Mouse (Mus musculus) testis, postnatal 10 days (tissue): Measurements from ENCODE around the gene Tmem81.
"Not testable (repeated sequence)": the region's sequence is repeated elsewhere in the genome, so short reads cannot be mapped to it uniquely, and the experiment has no call there.

Experiments used
- DNase-seq: peaks from one replicate; pipeline ENCODE4 v3.0.0; 2021; ENCODE audit warnings: low spot score

The Tmem81 gene

DNA sequence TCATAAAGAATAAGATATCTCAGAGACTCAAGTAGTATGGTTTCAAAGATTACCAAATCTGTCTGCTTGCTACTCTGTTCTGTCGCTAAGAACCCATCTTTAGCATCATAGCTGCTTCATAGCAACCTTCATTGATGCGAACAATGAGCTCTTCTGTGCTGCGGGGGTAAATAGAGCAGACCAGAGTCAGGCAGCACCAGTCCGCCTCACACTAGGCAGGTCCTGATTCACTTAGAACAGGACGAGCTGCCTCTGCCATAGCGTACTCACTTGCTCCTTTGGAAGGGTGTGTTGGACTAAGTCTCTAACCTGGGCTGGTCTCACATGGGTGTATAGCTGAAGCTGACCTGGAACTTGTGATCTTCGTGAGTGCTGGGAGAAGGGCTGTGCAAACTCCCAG, at the start of gene Tmem81:
Gene Tmem81, plus strand, starts transcription at position 173 of the 400 bp plus-strand sequence.
- DNase-seq, result no peak

DNA sequence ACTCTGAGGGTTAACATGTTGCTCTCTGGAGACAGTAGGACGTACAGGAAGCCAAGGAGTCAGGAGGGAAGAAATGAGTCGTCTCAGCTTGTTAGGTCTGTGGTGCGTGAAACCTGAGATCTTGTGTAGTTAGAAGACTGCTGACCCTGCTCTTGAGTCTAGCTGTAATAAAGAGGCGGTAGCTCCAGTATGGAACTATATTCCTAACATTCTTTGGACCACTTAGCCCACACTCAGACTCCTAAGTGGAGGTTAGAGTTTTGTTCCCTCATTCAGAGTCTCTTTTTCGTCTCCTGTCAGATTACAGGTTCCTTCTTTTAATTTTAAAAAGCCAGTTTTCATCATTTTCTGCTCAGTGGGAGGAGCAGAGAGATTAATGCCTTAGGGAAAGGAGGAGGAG, 41.4 kb upstream of the Tmem81 start:
- DNase-seq, result no peak

DNA sequence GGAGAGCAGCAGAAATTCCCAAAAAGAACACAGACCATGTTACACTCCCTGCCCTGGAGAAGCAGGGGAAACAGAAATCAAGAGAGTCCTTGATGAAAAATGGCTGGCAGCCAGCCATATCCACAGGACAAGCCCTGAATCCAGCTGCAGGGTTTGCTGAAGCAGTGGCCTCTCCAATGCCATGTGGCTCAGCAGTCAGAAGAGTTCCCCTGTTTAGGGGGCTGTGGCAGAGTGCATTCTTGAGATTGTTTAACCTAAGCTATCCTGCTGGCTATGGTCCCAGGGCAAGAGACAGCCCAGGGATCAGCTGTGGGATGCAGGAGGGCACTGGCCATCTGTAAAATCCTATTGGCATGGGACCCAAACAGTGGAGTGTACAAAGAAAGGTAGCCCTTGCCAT, 37.1 kb upstream of the Tmem81 start:
- DNase-seq, result peak; percentile 61

DNA sequence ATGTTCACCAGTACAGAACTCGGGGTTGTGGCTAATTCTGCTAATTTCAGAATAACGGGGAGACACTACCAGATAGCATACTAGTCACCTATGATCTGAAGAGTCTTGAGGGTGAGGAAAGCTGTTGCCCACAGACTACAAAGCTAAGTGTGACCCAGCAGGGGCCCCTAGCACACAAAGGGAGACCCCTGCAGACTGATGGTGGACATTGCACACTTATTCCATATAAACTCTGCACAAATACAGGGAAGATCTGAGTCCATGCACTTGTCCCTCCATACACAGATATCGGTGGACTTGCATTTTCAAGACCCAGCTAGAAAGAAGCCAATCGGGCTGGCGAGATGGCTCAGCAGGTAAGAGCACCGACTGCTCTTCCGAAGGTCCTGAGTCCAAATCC, 36.5 kb upstream of the Tmem81 start:
- DNase-seq, result no peak

DNA sequence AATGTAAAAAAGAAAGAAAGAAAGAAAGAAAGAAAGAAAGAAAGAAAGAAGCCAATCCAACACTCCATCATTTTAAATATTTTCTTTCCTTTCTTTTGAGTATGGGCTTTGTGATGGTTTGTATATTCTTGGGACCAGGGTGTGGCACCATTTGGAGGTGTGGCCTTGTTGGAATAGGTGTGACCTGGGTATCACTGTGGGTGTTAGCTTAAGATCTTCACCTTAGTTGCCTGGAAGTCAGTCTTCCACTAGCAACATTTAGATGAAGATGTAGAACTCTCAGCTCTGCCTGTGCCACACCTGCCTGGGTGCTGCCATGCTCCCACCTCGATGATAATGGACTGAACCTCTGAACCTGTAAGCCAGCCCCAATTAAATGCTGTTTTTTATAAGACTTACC, 36.0 kb upstream of the Tmem81 start:
- DNase-seq, result not testable (repeated sequence)

DNA sequence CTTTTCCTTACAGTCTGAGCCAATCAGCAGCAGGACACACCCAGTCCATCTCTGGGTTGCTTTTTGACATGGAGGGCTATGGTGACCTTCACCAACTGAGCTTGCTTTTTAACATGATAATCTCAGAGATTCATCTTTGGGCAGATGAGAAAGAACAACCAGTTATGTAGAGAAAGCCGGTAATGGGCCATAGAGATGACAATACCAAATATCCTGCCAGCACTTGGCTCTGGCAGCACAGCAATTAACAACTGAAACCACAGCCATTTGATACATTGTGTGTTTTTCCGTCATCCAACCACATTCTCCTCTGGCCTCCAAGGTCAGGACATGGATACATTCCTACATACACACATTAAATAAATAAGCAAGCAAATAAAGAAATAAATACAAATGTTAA, 35.0 kb upstream of the Tmem81 start:
- DNase-seq, result no peak

- DNase-seq, result no peak
These were observed 34.5 kb upstream of the Tmem81 start for GRCm38 (mm10) chr1:132471499-132471898.

DNA sequence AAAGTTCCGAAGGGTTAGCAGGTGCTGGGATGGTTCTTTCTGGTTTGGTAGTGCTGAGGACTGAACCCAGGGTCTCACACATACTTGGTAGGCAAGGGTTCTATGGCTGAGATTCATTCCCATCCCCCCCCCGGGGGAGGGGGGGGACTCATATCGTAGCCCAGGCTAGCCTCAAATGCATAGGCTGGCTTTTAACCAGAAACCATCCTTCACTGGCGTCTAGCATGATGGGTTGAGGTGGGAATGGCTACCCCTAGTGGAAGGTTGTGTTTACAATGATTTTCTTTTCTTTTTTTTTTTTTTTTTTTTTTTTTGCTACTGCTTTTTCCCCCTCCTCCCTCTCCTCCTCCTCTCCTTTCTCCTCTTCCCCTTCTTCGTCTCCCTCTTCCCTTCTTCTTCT, 33.5 kb upstream of the Tmem81 start:
- no peak for DNase-seq

- DNase-seq, result no peak
These were observed 31.5 kb upstream of the Tmem81 start for GRCm38 (mm10) chr1:132474496-132474895.

DNA sequence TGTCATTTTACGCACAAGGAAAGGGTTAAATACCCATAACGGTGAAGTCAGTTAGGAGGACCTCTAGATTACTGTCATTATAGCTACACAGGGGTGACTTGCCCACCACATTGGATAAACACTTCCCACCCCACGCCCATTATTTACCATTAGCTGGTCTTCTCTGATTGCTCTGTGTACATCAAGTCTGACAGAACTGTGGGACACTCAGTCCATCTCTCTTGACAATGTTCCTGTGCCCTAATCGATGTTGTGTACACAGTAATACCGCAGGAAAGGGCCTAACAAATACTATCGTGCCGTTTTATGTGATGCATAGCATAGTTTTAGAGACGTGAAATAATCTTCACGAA, 29.5 kb upstream of the Tmem81 start:
- no peak for DNase-seq

DNA sequence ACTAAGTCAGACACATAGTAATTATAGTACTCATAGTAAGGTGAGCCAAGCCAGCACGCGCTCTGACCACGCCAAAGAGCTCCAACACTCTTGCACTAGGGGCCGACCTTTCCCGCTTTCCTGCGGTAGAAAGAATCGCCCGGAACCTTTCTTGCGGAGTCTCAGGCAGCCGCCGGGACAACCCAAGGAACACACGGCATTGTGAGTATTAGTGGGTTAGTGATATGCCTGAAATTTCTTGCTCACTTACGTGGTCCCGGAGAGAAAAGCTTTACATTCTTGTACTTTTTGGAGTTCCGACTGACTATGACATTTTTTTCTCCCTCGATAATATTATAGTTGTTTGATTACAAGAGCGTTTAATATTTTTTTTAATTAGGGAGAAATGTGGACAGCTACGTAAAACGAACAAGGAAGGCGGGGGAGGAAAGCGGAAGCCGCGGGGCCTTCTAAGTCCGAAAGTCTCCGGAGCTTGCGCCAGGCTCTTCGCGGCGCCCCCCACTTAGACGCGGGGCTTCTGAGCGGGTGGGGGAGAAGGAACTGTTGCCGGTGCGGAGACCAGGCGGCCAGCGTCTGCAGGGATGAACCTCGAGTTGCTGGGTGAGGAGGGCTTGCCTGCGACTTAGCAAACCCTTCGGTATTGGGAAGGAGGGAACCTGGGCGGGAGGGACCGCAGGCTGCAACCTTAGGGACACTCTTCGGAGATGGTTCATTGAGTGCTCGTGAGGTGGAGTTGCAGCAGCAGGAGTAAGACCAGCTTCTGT, 28.9 kb upstream of the Tmem81 start, which contains the start of gene Rbbp5:
Gene Rbbp5, plus strand, starts transcription at position 438 of the 764 bp plus-strand sequence.
- DNase-seq, result peak; percentile 91

DNA sequence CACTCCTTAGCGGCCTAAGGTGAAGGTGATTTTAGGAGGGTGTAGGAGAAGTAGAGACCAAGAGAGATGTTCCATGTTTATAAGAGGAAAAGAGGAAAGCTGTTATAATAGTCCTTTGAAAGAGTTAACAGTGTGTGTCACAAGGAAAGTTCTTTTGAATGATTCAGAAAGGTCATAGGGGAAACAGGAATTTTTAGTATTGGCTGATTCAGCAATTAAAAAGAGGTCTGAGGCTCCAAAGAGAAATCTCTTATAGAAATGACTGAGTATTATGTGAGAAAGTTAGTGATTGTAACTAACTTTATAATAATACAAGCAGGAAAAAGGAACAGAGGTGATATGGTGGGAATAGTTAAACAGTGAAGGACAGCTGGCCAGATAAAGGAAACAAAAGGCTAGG, 26.6 kb upstream of the Tmem81 start:
- no peak for DNase-seq

- DNase-seq, result no peak
These were observed 24.4 kb upstream of the Tmem81 start for GRCm38 (mm10) chr1:132481619-132482018.

DNA sequence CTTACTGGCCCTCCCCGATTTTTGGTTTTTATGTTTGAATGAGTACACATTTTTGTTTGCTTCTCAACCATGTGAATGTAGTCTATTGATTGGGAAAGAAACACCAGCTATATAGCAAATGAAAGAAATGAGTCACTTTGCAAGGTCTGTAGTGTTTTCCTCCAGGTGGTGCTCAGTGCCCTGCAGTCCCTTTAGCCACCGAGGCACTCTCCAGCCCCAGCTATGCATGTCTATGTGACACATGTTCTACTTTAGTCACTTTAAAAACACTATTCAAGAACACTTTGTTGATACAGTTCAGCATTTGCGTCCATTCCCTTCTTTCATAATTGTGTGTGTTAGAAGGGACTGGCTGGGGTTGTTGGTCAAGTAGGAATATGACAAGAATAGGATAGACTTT, 22.8 kb upstream of the Tmem81 start:
- no peak for DNase-seq

GRCm38 (mm10) chr1:132483759-132484158, 22.3 kb upstream of the Tmem81 start:
- no peak for DNase-seq

- no peak for DNase-seq
These were observed 5.5 kb upstream of the Tmem81 start for GRCm38 (mm10) chr1:132500535-132500934.

DNA sequence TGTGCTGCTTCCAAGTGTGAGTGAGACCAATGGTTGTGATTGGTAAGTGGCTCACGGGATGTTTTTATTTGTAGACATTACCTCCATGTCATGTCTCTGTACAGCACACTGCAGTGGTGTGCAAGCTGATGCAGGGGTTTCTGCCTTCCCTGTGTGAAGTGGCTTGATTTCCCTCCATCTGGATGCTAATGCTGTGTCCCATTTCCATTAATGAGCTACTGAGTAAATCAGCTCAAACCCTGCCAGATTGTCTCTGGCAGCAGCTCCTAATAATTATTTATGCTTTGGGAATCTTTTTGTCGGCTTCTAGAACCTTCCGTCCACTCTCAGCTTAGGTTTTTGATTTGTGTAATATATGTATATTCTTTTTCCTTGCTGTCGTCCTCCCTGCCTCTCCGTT, 875 bp upstream of the Tmem81 start:
- no peak for DNase-seq

DNA sequence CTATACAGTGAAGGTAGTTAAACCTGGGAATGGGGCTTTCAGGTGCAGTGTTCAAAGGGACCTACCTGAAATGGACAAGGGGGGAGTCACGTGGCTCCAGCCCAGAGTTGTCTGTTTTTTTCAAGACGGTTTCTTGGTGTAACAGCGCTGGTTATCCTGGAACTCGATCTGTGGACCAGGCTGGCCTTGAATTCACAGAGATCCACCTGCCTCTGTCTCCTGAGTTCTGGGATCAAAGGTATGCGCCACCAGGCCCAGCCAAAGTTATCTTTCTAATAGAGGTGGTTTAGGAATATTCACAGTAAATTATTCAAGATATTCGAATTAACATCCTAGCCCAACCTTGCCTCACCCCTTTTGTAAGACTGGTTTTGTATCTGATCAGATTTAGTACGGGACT, 626 bp downstream of the Tmem81 start:
- DNase-seq, result no peak

DNA sequence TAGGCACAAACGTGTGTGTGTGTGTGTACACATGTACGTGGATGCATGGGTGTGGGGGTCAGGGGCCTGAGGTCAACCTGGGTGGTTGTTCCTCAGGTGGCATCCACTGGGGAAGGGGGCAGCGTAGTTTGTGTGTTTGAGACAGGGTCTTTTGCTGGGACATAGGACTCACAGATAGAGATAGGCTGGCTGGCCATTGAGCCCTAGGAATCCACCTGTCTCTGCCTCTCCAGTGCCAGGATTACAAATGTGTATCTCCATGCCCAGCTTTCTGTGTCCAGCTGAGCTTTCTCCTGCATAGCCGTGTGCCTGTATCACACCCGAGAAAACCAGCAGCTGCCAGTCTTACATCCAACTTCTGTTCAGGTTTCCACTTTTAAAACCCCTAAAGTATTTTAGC, 3.7 kb downstream of the Tmem81 start:
- DNase-seq, result no peak

GRCm38 (mm10) chr1:132511521-132511920, 5.5 kb downstream of the Tmem81 start:
- no peak for DNase-seq

GRCm38 (mm10) chr1:132512106-132512505, 6.1 kb downstream of the Tmem81 start:
- no peak for DNase-seq

DNA sequence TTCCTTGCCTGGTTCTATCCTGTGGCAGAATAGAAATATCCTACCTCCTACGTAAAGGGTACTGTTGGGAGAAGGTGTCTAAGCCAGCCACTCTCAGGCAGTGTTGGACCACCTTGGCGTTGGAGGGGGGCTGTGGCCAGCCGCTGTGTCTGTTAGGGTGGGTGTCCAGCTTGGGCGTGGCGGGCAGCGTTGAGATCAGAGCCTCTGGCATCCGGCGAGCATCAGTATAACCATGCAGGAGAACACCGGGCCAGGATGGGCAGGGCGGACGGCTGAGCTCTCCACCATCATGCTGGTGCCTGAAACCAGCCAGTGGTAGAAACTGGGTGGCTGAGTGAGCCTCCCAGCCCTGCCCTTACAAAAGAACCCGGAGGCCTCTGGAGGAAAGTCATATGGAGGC, 9.3 kb downstream of the Tmem81 start:
- DNase-seq, result no peak

DNA sequence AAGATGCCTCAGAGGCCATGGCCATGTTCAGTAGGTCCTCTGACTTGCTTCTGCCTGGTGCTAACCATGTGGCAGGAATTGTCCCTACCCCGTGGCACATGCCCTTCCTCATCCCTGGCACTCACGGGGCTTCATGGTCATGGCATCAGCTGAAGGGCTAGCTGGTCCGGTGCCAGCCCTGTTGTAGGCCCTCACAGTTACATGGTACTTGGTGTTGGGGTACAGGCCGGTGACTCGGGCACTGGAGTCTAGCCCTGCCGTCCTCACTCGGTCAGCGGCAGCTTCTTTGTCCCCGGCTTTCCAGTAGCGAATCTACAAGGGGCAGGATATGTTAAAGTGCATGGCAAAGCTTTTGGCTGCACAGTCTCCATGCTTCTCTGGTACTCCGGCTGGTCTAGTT, 10.7 kb downstream of the Tmem81 start:
- DNase-seq, result no peak

GRCm38 (mm10) chr1:132518621-132519020, 12.6 kb downstream of the Tmem81 start:
- no peak for DNase-seq
